Mouse (Mus musculus): ENCODE data around the gene Kctd14.

DNA sequence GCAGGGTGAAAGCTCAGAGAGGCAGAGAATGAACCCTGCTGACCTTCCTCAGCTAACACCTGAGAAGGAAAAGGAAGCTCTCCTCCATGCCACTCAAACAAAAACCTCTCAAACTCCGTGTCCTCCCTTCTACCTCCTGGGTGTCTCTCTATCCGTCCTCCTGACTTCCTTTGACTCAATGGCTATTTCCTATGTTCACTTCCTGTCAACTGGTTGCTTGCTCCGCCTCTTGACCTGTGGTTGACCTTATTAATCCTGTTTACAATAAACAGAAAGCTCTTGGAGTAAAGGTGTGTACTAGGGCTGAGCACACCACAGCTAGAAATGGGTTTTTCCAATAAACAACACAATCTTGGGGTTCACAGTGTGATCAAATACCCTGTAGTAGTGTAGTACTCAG, 40.0 kb downstream of the Kctd14 start:
- TF ChIP-seq POLR2A (IDR thresholded peaks at IDR 0.05; ENCODE audit: insufficient read depth, low read length), result no peak
- no peak for TF ChIP-seq CTCF (IDR thresholded peaks at IDR 0.05; ENCODE audit: low read depth, low read length)
